In genomic region chr9:86772897-86773296, GRCm38 (mm10) we compare ENCODE assay signal across 24 mouse cellular contexts. TPM values are rescaled to one million over a fixed set of nuclear protein-coding genes. Genes with fewer than 3 reads are reported as not detected.
"Had no signal": no experiment of that assay in that cellular context is flagged by ENCODE, and none has a peak within 500 bp of the region (broad histone marks: within the 10 kb centered on the region; RNA-seq: fewer than 3 reads in every experiment).

No protein-coding gene starts in this region.

- H3K27me3 ChIP-seq: heart, embryonic 13.5 days; hindbrain, embryonic 13.5 days; hindbrain, embryonic 15.5 days; limb, embryonic 12.5 days; liver, embryonic 13.5 days; liver, embryonic 15.5 days had no signal

- H3K4me3 ChIP-seq: heart, embryonic 13.5 days; hindbrain, embryonic 13.5 days; hindbrain, embryonic 15.5 days; layer of hippocampus, adult 2 months; left cerebral cortex, adult 2 months; limb, embryonic 10.5 days; limb, embryonic 12.5 days; liver, embryonic 13.5 days; liver, embryonic 15.5 days had no signal

- H3K9me3 ChIP-seq: heart, embryonic 13.5 days; hindbrain, embryonic 13.5 days; hindbrain, embryonic 15.5 days; limb, embryonic 10.5 days; limb, embryonic 12.5 days; liver, embryonic 13.5 days; liver, embryonic 15.5 days had no signal

- H3K4me2 ChIP-seq: heart, embryonic 11.5 days; heart, embryonic 13.5 days; hindbrain, embryonic 13.5 days; hindbrain, embryonic 15.5 days; limb, embryonic 12.5 days; liver, embryonic 11.5 days; liver, embryonic 13.5 days; liver, embryonic 15.5 days had no signal

- H3K27ac ChIP-seq: hindbrain, embryonic 13.5 days; hindbrain, embryonic 15.5 days; hindbrain, postnatal 0 days; layer of hippocampus, adult 2 months; left cerebral cortex, adult 2 months; limb, embryonic 10.5 days; limb, embryonic 12.5 days; liver, embryonic 13.5 days; liver, embryonic 15.5 days had no signal

- H3K36me3 ChIP-seq: limb, embryonic 10.5 days; limb, embryonic 12.5 days; liver, embryonic 13.5 days; liver, embryonic 15.5 days had no signal

- DNase-seq: gastrocnemius, postnatal 14 days; gastrocnemius, postnatal 36 days; heart, adult 18-20 months; heart, postnatal 36 days; kidney, adult 18-20 months; kidney, adult 8-10 months; kidney, postnatal 10 days; kidney, postnatal 25 days; kidney, postnatal 4 days; liver; liver, embryonic 13.5 days; liver, postnatal 0 days had no signal

- ATAC-seq: hindbrain, postnatal 0 days; liver, postnatal 0 days had no signal

- H3K4me1 ChIP-seq: hindbrain, embryonic 13.5 days; hindbrain, embryonic 15.5 days; limb, embryonic 10.5 days; limb, embryonic 12.5 days; liver, embryonic 13.5 days; liver, embryonic 15.5 days had no signal

- H3K9ac ChIP-seq: heart, embryonic 13.5 days; hindbrain, embryonic 13.5 days; hindbrain, embryonic 15.5 days; limb, embryonic 12.5 days; liver, embryonic 13.5 days; liver, embryonic 15.5 days; liver, postnatal 0 days had no signal

RNA-seq across cellular contexts. Expression of gene Prss35, which starts 29.4 kb away (rescaled TPM):
- total RNA-seq: hematopoietic stem cell, adult 5-6 weeks had no signal
